Mouse (Mus musculus): Measurements from ENCODE around the gene Spata13. TPM values are rescaled to one million over a fixed set of nuclear protein-coding genes. Genes with fewer than 3 reads are reported as not detected.

Gene Spata13
- polyA plus RNA-seq, 1 experiment from 2014 or later = 23.0 TPM

DNA sequence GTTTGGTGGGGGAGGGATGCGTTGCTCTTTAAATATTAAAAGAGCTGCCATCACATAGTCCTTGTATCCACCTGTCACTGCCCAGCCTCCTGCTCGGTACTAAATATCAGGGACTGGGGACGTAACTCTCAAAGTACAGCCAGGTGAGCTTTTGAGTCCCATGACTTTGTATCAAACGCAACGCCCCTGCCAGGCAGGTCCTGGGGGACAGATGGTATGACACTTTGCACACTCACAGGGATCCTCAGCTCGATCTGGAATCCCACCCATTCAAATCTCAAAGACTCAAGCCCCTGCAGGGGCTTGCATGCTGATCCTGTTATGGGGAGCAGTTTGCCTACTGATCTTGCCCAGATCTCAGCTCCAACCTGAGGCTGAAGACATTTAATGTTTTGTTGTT is 136.8 kb downstream of the Spata13 start:
- Histone ChIP-seq H3K36me3 (no peaks in the 10 kb centered on the region), H3K4me1 (0 out of 2 replicates have a peak, but pooled peaks cover 5% of the 10 kb centered on the region), H3K9ac (no peak overlapping the region), H3K4me3 (no peak overlapping the region), H3K27ac (no peak overlapping the region), H3K4me2 (replicated peaks) (peak overlapping the region; percentile 44; the same call in 1 of the 2 replicates), H3K9me3 (no peaks in the 10 kb centered on the region), H3K27me3 (no peaks in the 10 kb centered on the region)
- 77% methylated on average over 6 of the region's 6 CpGs for WGBS
- no peak for ATAC-seq (ENCODE audit: insufficient number of reproducible peaks, insufficient read depth, low FRiP score, low TSS enrichment)

DNA sequence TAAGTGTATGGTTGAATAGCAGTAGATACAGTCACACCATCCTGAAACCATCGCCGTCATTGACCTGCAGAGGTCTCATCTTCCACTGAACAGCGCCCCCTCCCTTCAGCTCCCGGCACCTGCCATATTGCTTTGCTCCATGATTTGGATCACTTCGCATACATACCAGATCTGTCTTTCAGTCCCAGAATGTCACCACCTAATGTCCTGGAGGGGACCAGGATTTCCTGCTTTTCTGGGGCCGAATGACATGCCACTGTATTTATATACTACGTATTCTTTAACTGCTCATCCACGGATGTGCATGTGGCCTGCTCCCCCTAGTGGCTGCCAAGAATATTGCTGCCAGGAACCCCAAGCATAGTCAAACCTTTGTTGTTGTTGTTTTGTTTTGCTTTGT is 137.3 kb downstream of the Spata13 start:
- ATAC-seq (ENCODE audit: insufficient number of reproducible peaks, insufficient read depth, low FRiP score, low TSS enrichment) = no peak
- H3K4me1 ChIP-seq = 0 out of 2 replicates have a peak, but pooled peaks cover 5% of the 10 kb centered on the region
- no peak overlapping the region for H3K27ac ChIP-seq
- no peaks in the 10 kb centered on the region for H3K36me3 ChIP-seq
- no peaks in the 10 kb centered on the region for H3K27me3 ChIP-seq
- H3K9me3 ChIP-seq = no peaks in the 10 kb centered on the region
- 7% methylated on average over 8 of the region's 8 CpGs for WGBS
- no peak overlapping the region for H3K9ac ChIP-seq
- H3K4me2 ChIP-seq (replicated peaks) = peak overlapping the region; percentile 44
- peak overlapping the region; percentile 16 for H3K4me3 ChIP-seq

DNA sequence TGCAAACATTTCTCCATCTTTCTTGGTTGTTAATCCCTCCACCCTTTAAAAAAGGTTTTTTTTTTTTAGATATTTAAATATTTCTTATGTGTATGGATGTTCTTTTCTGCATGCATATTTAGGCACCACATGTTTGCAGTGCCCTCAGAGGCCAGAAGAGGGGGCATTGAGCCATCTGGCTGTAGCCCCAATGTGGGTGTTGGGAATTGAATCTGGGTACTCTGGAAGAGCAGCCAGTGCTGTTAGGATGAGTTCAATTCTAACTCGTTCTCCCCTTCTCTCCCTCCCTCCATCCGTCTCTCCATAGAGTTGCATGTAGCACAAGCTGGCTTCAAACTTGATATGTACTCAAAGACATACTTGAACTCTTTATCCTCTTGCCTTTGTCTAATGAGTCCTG is 139.7 kb downstream of the Spata13 start:
- Histone ChIP-seq H3K9me3 (no peaks in the 10 kb centered on the region), H3K4me3 (no peak overlapping the region), H3K27ac (no peak overlapping the region), H3K27me3 (no peaks in the 10 kb centered on the region), H3K36me3 (no peaks in the 10 kb centered on the region), H3K4me1 (no peaks in the 10 kb centered on the region), H3K9ac (no peak overlapping the region), H3K4me2 (replicated peaks) (no peak overlapping the region)
- ATAC-seq (ENCODE audit: insufficient number of reproducible peaks, insufficient read depth, low FRiP score, low TSS enrichment) = no peak
- 74% methylated on average over 2 of the region's 2 CpGs for WGBS

DNA sequence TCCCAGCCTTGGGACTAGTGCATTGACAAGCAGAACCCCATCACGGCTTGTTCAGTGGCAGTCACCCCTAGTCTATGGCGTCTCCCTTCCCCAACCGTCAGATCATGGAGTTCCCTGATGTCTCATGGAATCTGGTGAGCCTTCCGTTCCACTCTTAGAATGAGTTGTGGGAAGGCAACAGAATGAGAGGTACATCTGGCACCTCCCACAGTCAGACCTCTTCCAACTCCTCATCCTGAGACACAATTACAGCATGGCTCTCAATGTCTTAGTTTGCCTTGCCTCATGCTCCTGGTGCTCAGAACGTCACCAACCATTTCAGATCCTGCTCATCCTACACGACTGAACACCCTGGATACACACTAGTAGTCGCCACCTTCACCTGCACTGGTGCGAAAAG is 142.7 kb downstream of the Spata13 start:
- WGBS = 86% methylated on average over 8 of the region's 8 CpGs
- ATAC-seq (ENCODE audit: insufficient number of reproducible peaks, insufficient read depth, low FRiP score, low TSS enrichment) = no peak
- H3K9ac ChIP-seq = no peak overlapping the region

DNA sequence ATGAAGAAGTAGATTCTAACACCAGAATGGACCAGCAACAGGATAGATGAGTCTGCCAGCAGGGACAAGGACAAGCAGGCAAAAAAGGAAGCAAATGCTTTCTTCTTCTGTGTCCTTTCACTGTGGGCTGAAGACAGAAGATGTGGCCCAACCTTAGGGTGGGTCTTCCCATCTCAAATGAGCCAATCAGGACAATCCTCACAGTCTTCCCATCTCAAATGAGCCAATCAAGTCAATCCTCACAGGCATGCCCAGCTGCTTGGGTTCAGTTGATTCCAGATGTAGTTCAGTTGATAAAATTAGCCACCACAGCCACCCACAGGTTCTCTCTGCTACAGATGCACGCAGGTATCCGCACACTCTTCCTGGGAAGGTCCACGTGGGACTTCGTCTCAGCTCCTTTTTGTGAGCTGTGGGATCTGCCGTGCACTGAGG is 143.7 kb downstream of the Spata13 start:
- no peaks in the 10 kb centered on the region for H3K9me3 ChIP-seq
- no peaks in the 10 kb centered on the region for H3K4me1 ChIP-seq
- 85% methylated on average over 5 of the region's 5 CpGs for WGBS
- no peak overlapping the region for H3K4me2 ChIP-seq (replicated peaks)
- H3K9ac ChIP-seq = no peak overlapping the region
- H3K27me3 ChIP-seq = no peaks in the 10 kb centered on the region
- H3K27ac ChIP-seq = no peak overlapping the region
- H3K4me3 ChIP-seq = no peak overlapping the region
- no peaks in the 10 kb centered on the region for H3K36me3 ChIP-seq
- ATAC-seq (ENCODE audit: insufficient number of reproducible peaks, insufficient read depth, low FRiP score, low TSS enrichment) = no peak

More for the DNA sequence above, 142.7 kb downstream of the Spata13 start:
- Histone ChIP-seq H3K4me3 (no peak overlapping the region), H3K27ac (no peak overlapping the region), H3K27me3 (no peaks in the 10 kb centered on the region), H3K4me1 (no peaks in the 10 kb centered on the region), H3K4me2 (replicated peaks) (no peak overlapping the region), H3K36me3 (no peaks in the 10 kb centered on the region), H3K9me3 (no peaks in the 10 kb centered on the region)

DNA sequence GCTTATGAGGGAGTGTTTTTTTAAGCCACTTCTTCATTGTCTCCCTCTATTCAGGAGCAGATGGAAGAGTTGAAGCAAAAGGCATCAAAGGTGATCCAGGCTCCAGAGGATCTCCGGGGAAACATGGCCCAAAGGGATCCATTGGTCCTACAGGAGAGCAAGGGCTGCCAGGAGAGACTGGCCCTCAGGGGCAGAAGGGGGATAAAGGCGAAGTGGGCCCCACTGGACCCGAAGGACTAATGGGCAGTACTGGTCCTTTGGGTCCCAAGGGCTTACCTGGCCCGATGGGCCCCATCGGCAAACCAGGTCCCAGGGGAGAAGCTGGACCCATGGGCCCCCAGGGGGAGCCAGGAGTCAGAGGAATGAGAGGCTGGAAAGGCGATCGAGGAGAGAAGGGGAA is 145.4 kb downstream of the Spata13 start:
- H3K4me2 ChIP-seq (replicated peaks) = no peak overlapping the region
- no peak for ATAC-seq (ENCODE audit: insufficient number of reproducible peaks, insufficient read depth, low FRiP score, low TSS enrichment)
- H3K9ac ChIP-seq = no peak overlapping the region
- H3K27me3 ChIP-seq = peaks cover 8% of the 10 kb centered on the region; the same call in 1 of the 2 replicates
- WGBS = 87% methylated on average over 7 of the region's 7 CpGs
- no peak overlapping the region for H3K27ac ChIP-seq
- no peaks in the 10 kb centered on the region for H3K9me3 ChIP-seq
- H3K4me1 ChIP-seq = no peaks in the 10 kb centered on the region
- H3K4me3 ChIP-seq = no peak overlapping the region
- no peaks in the 10 kb centered on the region for H3K36me3 ChIP-seq

DNA sequence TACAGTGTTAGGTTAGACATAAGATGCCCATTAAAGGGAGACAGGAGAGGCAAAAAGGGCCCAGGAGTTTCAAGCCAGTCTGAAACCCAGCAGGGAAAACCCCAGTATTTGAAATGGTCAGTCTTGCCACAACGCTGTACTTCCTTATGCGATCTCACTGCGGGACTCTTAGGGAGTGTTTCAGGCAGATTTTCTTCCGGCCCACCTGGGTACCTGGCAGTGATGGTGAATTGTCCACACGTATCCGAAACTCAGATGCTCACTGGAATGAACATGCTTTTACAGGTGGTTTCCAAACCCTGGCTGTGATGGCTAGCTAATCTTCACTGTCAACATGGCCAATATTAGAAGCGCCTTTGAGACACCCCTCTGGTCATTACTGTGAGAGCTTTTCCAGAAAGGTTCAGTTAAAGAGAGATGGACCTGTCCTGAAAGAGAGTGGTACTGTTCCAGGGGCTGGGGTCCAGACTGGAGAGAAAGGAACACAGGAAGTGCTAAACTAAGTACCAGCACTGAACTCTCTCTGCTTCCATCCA is 148.4 kb downstream of the Spata13 start:
- 43% methylated on average over 7 of the region's 7 CpGs for WGBS
- Histone ChIP-seq H3K27ac (no peak overlapping the region), H3K27me3 (peaks cover 8% of the 10 kb centered on the region; the same call in 1 of the 2 replicates), H3K9ac (no peak overlapping the region), H3K4me1 (0 out of 2 replicates have a peak, but pooled peaks cover 8% of the 10 kb centered on the region), H3K4me3 (no peak overlapping the region), H3K9me3 (no peaks in the 10 kb centered on the region), H3K36me3 (no peaks in the 10 kb centered on the region), H3K4me2 (replicated peaks) (no peak overlapping the region)
- no peak for ATAC-seq (ENCODE audit: insufficient number of reproducible peaks, insufficient read depth, low FRiP score, low TSS enrichment)

DNA sequence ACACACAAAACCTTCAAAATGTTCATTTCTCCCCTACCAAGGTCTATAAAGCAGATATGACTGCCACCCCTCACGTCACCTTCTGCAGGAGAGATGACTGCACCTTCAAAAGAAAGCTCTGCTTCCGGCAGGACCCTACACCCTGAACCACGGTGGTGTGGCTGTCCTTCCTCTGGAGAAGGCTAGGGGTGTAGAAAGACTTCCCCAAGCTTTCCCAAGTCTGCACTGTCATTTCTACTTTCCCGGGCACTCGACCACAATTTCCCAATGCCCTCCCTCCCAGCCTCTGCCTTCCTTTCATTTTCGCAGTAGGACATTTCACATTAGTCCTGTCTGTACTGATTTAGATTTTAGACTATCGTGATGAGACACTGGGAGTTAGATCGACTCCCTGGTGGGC is 149.4 kb downstream of the Spata13 start:
- Histone ChIP-seq H3K27ac (no peak overlapping the region), H3K4me1 (0 out of 2 replicates have a peak, but pooled peaks cover 8% of the 10 kb centered on the region), H3K27me3 (peaks cover 8% of the 10 kb centered on the region; the same call in 1 of the 2 replicates), H3K9ac (no peak overlapping the region), H3K4me2 (replicated peaks) (no peak overlapping the region), H3K4me3 (no peak overlapping the region), H3K9me3 (no peaks in the 10 kb centered on the region), H3K36me3 (peaks cover 6% of the 10 kb centered on the region; the same call in 1 of the 2 replicates)
- no peak for ATAC-seq (ENCODE audit: insufficient number of reproducible peaks, insufficient read depth, low FRiP score, low TSS enrichment)
- WGBS = 39% methylated on average over 8 of the region's 8 CpGs

DNA sequence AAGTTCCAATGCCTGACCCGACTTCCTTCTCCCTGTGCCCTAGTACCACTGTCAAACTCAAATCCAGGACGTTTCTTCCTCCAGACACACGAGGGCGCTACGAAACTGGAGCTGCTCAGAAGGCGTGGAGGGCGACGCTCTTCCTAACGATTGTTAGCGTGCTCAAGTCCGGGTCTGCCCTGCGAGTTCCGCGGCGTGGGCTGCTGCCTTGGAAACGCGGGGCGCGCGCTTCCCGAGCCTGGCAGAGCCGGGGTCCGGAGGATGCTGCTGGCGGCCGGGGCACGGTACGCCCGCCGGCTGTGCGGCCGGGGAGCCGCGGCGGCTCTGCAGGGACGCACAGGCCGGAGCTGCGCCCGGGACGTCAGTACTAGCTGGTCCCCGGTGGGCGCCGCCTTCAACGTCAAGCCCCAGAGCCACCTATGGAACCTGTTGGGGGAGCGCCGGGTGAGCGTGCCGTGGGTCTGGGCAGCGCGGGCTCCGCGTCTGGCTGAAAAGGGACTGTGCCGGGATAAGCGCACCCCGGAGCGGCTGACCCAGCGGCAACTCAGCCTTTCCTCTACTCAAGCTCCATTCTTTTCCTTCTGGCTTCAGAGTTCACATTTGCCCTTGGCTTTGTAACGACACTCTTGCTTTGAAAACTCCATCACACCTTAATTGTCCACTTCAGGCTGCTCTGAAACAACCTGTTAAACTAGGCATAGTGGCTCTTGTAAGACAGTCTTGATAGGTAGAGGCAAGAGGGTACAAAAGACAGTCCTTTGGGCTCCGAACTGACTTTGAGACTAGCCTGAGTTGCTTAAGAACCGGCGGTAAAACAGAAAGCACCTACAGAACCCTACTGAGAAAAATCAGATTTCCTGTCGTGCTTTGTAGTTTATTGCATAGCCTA is 150.9 kb downstream of the Spata13 start, which contains the start of gene Mipep:
Gene Mipep, plus strand, starts transcription at position 147 of the 889 bp plus-strand sequence.
- no peaks in the 10 kb centered on the region for H3K9me3 ChIP-seq
- WGBS = under 1% methylated on average over 61 of the region's 61 CpGs
- 0 out of 2 replicates have a peak, but pooled peaks cover 8% of the 10 kb centered on the region for H3K4me1 ChIP-seq
- peak within 1 kb of the TSS; percentile 68 for H3K4me2 ChIP-seq (replicated peaks)
- H3K36me3 ChIP-seq = peaks cover 13% of the 10 kb centered on the region; the same call in 1 of the 2 replicates
- ATAC-seq (ENCODE audit: insufficient number of reproducible peaks, insufficient read depth, low FRiP score, low TSS enrichment) = peak; percentile 89
- H3K9ac ChIP-seq = peak within 1 kb of the TSS; percentile 76
- peak within 1 kb of the TSS; percentile 32; the same call in 1 of the 2 replicates for H3K27ac ChIP-seq
- H3K4me3 ChIP-seq = peak within 1 kb of the TSS; percentile 77
- H3K27me3 ChIP-seq = peaks cover 8% of the 10 kb centered on the region; the same call in 1 of the 2 replicates

DNA sequence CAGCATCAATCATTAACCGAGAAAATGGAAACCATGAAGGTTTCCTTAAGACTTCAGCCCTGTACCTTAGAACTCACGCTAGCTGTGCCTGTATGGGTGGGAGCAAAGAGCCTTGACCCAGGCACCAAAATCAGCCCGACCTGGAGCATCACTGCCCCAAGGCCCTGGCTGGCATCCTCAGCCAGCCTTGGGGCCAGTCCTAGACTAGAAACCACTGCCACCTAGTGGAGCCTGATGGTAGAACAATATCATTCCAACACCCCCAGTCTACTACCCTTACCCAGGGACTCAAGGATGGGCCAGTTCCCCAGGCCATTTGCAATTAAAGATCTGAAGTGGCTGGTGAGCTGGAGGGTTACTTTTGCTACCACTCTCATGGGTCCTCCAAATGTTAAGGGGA is 156.3 kb downstream of the Spata13 start:
- no peak for ATAC-seq (ENCODE audit: insufficient number of reproducible peaks, insufficient read depth, low FRiP score, low TSS enrichment)
- Histone ChIP-seq H3K4me1 (0 out of 2 replicates have a peak, but pooled peaks cover 6% of the 10 kb centered on the region), H3K9ac (no peak overlapping the region), H3K4me3 (no peak overlapping the region), H3K27ac (no peak overlapping the region), H3K36me3 (peaks cover 33% of the 10 kb centered on the region), H3K27me3 (no peaks in the 10 kb centered on the region), H3K4me2 (replicated peaks) (no peak overlapping the region), H3K9me3 (no peaks in the 10 kb centered on the region)
- WGBS = 36% methylated on average over 3 of the region's 3 CpGs

DNA sequence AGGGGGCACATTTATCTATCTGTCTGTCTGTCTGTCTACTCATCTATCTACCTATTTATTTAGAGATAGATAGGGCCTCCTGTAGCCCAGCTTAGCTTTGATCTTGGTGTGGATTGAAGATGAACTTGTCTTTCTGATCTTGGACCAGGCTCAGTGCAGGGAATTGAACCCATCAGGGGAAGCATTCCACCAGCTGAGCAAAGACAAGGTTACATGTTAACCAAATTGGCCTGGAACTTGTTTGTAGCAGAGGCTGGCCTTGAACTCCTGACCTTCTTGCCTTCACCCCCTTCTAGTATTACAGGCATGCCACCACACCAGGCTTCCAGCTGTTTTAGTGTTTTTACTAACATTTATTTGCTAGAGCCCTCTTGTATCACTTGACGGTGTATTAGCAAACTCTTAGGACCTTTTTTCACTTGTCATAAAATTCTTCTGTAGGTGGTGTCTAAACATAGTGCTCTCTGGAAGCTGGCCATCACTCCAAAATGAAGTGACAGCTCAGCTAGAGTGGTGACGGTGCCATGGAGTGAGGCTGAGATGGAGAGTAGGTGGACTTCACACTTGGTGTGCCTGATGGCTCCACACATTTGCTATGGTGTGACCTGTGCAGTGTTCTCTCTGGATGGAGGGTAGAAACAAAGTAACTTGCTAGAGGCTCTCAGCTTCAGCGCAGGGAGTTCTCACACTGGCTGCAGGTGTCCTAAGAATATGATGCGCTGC is 163.0 kb downstream of the Spata13 start:
- no peak for ATAC-seq (ENCODE audit: insufficient number of reproducible peaks, insufficient read depth, low FRiP score, low TSS enrichment)
- H3K9me3 ChIP-seq = no peaks in the 10 kb centered on the region
- peaks cover 26% of the 10 kb centered on the region for H3K36me3 ChIP-seq
- no peak overlapping the region for H3K4me2 ChIP-seq (replicated peaks)
- H3K27ac ChIP-seq = no peak overlapping the region
- 86% methylated on average over 4 of the region's 4 CpGs for WGBS
- H3K27me3 ChIP-seq = no peaks in the 10 kb centered on the region
- H3K9ac ChIP-seq = no peak overlapping the region
- no peaks in the 10 kb centered on the region for H3K4me1 ChIP-seq
- no peak overlapping the region for H3K4me3 ChIP-seq

Measured in embryonic facial prominence, embryonic 12.5 days (tissue).